Mouse (Mus musculus) layer of hippocampus, adult 18-20 months (tissue): Measurements from ENCODE around the gene Khk. TPM values are rescaled to one million over a fixed set of nuclear protein-coding genes. Genes with fewer than 3 reads are reported as not detected.

Experiments
- DNase-seq, 2 experiments: peaks; one replicate each; pipeline ENCODE4 v3.0.0; 2022; ENCODE audit warnings: low spot score in 2 of 2
- total RNA-seq, 2 experiments: library from RNA; stranded (reverse); gene quantifications; 2 replicates each; pipeline ENCODE4 v1.2.3; 2021

The Khk gene
- total RNA-seq, 2 experiments from 2014 or later, result 14.8 to 16.3 TPM

- DNase-seq, result no peak
These were observed 9.1 kb upstream of the Khk start for GRCm38 (mm10) chr5:30912156-30912555.

GRCm38 (mm10) chr5:30913060-30913841, 8.0 kb upstream of the Khk start, which contains the start of gene Emilin1:
Emilin1 (plus strand) TSS chr5:30913402.
- no peak for DNase-seq

- DNase-seq, result no peak
These were observed 7.1 kb upstream of the Khk start for GRCm38 (mm10) chr5:30914101-30914635.

- DNase-seq, result no peak
These were observed 6.4 kb upstream of the Khk start for GRCm38 (mm10) chr5:30914849-30915248.

DNA sequence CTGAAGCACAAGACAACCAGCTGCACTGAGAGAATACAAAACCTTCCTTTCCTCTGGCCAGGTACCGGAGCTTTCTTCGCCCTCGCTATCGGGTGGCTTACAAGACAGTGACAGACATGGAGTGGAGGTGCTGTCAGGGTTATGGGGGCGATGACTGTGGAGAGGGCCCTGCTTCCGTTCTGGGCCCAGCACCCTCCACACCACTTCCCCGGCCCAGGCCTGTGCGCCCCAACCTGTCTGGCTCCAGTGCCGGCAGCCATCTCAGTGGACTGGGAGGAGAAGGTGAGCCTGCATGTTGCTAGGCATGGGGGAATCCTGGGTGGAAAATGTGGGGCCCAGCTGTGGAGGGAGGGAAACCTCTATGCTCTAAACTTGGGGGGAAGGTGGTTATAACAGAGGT, 5.8 kb upstream of the Khk start:
- no peak for DNase-seq

GRCm38 (mm10) chr5:30915974-30916433, 5.2 kb upstream of the Khk start:
- peak; percentile 91 to 94 for DNase-seq

GRCm38 (mm10) chr5:30916841-30917240, 4.4 kb upstream of the Khk start:
- DNase-seq, result no peak

DNA sequence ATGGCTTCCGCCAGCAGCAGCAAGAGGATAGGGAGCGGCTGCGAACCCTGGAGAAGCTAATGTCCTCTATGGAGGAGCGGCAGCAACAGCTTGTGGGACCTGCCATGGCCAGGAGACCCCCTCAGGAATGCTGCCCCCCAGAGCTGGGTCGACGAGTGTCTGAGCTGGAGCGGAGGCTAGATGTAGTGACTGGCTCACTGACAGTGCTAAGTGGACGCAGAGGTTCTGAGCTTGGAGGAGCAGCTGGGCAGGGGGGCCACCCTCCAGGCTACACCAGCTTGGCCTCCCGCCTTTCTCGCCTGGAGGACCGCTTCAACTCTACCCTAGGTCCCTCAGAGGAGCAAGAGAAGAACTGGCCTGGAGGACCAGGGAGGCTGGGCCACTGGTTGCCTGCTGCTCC, 3.9 kb upstream of the Khk start:
- no peak for DNase-seq

DNA sequence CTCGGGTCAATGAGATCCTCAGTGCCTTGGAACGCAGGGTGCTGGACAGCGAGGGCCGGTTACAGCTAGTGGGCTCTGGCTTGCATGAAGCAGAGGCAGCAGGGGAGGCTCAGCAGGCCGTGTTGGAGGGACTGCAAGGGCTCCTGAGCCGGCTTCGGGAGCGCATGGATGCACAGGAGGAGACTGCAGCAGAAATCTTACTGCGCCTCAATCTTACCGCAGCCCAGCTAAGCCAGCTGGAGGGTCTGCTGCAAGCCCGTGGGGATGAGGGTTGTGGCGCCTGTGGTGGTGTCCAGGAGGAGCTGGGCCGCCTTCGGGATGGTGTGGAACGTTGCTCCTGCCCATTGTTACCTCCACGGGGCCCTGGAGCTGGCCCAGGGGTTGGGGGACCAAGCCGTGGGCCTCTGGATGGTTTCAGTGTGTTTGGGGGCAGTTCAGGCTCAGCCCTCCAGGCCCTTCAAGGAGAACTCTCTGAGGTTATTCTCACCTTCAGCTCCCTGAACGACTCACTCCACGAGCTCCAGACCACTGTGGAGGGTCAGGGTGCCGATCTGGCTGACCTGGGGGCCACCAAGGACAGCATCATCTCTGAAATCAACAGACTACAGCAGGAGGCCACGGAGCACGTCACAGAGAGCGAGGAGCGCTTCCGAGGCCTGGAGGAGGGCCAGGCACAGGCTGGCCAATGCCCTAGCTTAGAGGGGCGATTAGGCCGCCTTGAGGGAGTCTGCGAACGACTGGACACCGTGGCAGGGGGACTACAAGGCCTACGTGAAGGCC, 3.1 kb upstream of the Khk start:
- no peak for DNase-seq

GRCm38 (mm10) chr5:30918691-30919090, 2.5 kb upstream of the Khk start:
- no peak for DNase-seq

GRCm38 (mm10) chr5:30919831-30920614, 1.2 kb upstream of the Khk start:
- DNase-seq, result no peak

DNA sequence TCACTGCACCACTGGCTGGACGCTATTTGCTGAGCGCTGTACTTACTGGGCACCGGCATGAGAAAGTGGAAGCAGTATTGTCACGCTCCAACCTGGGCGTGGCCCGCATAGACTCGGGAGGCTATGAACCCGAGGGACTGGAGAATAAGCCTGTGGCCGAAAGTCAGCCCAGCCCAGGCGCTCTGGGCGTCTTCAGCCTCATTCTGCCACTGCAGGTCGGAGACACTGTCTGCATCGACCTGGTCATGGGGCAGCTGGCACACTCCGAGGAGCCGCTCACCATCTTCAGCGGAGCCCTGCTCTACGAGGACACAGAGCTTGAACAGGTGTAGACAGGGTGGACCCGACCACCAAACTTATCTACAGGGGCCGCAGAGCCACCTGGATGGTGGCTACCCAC, 610 bp upstream of the Khk start:
- DNase-seq, result no peak

- no peak for DNase-seq
These were observed 1.4 kb downstream of the Khk start for GRCm38 (mm10) chr5:30922581-30923041.

DNA sequence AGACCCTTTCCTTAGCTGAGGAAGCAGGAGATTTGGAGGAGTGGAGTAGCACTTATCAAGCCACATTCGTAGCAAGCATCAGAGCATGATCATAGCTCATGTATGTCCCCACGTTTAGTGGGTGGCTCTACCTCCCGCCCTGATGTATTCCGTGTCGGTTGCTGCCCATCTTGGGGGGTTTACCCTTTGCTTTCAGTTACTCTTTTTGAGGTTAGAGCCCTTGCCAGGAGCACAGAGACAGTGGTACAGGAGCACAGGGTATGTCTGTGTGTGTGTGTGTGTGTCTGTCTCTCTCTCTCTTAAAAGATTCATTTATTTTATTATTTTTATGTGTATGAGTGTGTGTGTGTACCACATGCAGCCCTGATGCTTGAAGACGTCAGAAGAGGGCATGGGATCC, 1.9 kb downstream of the Khk start:
- DNase-seq, result no peak

DNA sequence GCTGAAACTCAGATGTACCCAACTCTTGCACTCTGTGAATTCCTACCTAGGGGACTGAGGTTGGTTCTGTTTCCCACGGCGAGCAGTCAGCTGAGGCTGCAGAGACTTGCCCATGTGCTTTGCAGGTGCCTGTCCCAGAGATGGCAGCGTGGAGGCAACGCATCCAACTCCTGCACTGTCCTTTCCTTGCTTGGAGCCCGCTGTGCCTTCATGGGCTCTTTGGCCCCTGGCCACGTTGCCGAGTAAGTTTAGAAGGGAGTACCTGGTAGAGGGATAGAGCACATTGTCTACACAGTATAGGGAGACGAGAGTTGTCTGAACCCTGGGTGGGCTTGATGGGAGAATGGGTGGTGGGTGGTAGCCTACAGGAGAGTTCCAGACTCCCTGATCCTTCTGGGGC, 3.4 kb downstream of the Khk start:
- no peak for DNase-seq

DNA sequence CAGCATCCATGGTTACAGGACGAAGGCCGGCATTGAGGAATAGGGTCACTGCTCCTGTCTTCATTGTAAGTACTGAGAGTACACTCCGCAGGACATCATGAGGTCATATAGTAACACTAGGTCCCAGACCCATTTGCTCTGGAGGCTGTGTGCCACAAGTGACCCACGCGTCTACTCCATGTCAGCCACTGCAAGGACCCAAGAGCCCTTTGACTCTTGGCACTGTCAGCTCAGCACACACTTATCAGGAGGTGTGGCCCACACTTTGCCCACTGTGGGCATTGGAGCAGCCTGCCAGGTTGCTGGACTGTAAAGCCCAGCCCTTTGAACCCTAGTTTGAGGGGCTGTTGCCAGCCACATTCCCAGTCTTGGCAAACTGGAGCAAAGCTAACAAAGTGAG, 4.0 kb downstream of the Khk start:
- no peak for DNase-seq

GRCm38 (mm10) chr5:30926073-30926472, 4.8 kb downstream of the Khk start:
- DNase-seq, result no peak

GRCm38 (mm10) chr5:30927945-30928529, 6.8 kb downstream of the Khk start:
- DNase-seq, result peak in 1 of 2 experiments; percentile 73

GRCm38 (mm10) chr5:30930121-30930520, 8.9 kb downstream of the Khk start:
- DNase-seq, result peak; percentile 64 to 91

DNA sequence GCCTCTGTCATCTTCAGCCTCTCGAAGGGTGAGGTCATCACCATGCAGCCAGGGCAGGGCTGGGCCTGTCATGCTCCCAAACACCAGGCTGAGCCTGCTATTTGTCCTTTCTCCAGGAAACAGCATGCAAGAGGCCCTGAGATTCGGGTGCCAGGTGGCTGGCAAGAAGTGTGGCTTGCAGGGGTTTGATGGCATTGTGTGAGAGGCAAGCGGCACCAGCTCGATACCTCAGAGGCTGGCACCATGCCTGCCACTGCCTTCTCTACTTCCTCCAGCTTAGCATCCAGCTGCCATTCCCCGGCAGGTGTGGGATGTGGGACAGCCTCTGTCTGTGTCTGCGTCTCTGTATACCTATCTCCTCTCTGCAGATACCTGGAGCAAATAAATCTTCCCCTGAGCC, 9.6 kb downstream of the Khk start:
- DNase-seq, result no peak

- DNase-seq, result no peak
These were observed 10.1 kb downstream of the Khk start for GRCm38 (mm10) chr5:30931378-30931777.
